Mouse (Mus musculus) layer of hippocampus, adult 8-10 months (tissue): ENCODE results near the gene Tgif2lx1. TPM values are rescaled to one million over a fixed set of nuclear protein-coding genes. Genes with fewer than 3 reads are reported as not detected.
"Not testable (repeated sequence)": the region's sequence is repeated elsewhere in the genome, so short reads cannot be mapped to it uniquely, and the experiment has no call there.

Experiments
- DNase-seq, 2 experiments: peaks; one replicate each; pipeline ENCODE4 v3.0.0; 2022; ENCODE audit warnings: low spot score in 2 of 2
- total RNA-seq, 4 experiments: library from RNA; stranded (reverse); gene quantifications; 2 replicates each; pipeline ENCODE4 v1.2.4; 2022

Tgif2lx1 gene
- total RNA-seq = not detected

DNA sequence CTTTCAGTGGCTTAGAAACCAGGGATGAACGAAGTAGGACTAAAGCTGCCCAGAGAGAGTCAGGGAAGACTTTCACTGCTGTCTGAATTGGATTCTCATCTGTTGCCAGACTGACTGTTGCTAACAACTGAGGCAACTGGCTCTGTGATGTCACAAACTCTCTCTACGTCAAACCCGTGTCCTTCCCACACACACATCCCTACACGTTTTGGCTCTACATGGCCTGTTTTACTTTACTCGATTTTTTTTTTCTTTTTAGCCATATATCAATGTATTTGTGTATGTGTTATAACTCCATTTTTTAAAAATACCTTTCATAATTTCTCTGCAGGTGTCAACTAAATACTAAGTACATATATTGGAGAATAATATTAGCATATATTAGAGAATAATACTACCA lies at the start of gene Tgif2lx1:
TSS of gene Tgif2lx1 (minus strand) at position 101 of the 400 bp plus-strand sequence.
- DNase-seq = not testable (repeated sequence)

Other genes with a start within 250 kb of the Tgif2lx1 start
- not detected for gene Tgif2lx2, start 53.5 kb downstream of the Tgif2lx1 start, total RNA-seq